Mouse (Mus musculus) G1E (cell line): Measurements from ENCODE around the gene Pi16. TPM values are rescaled to one million over a fixed set of nuclear protein-coding genes. Genes with fewer than 3 reads are reported as not detected.

ENCODE experiments used
- ATAC-seq: 2 replicates; pipeline ENCODE4 v1.8.0; 2016; ENCODE audit warnings: mild to moderate bottlenecking; ENCODE audit not compliant: insufficient number of reproducible peaks, poor library complexity, low FRiP score, severe bottlenecking; ENCODE audit errors: extremely low read depth
- DNase-seq: peaks from one replicate; pipeline ENCODE4 v3.0.0; 2012; ENCODE audit warnings: low spot score
- H3K27me3 ChIP-seq: 2 replicates; pipeline ENCODE4 v1.6.1; 2012; ENCODE audit warnings: mild to moderate bottlenecking, low read length, inconsistent platforms; ENCODE audit not compliant: insufficient read depth
- H3K36me3 ChIP-seq: replicated peaks from 2 replicates; pipeline ENCODE3; 2012; ENCODE audit warnings: mild to moderate bottlenecking, inconsistent platforms
- H3K4me1 ChIP-seq: 2 replicates; pipeline ENCODE4 v1.6.1; 2012; ENCODE audit warnings: low read depth, low read length, inconsistent platforms, mixed read lengths; ENCODE audit not compliant: insufficient read depth
- H3K4me3 ChIP-seq: 2 replicates; pipeline ENCODE4 v1.5.1; 2012; ENCODE audit warnings: low read depth, mild to moderate bottlenecking, inconsistent platforms, low read length, moderate library complexity, mixed read lengths
- H3K9me3 ChIP-seq: replicated peaks from 2 replicates; pipeline ENCODE4 v1.6.1; 2012; ENCODE audit warnings: inconsistent platforms
- CTCF ChIP-seq: IDR thresholded peaks from 2 replicates; pipeline ENCODE4 v1.5.1; 2012; ENCODE audit warnings: low read depth, low read length, inconsistent platforms, mixed read lengths
- GATA1 ChIP-seq: IDR thresholded peaks from 2 replicates; pipeline ENCODE4 v1.6.1; 2012; ENCODE audit warnings: borderline replicate concordance, low read length, inconsistent platforms, mixed read lengths
- GATA2 ChIP-seq: IDR thresholded peaks from 2 replicates; pipeline ENCODE4 v1.6.1; 2012; ENCODE audit warnings: low read depth, low read length, inconsistent platforms, borderline replicate concordance
- POLR2AphosphoS5 ChIP-seq: IDR thresholded peaks from 2 replicates; pipeline ENCODE4 v1.6.1; 2012; ENCODE audit warnings: low read depth, low read length, inconsistent platforms; ENCODE audit not compliant: insufficient replicate concordance
- TAL1 ChIP-seq: conservative IDR thresholded peaks from 2 replicates; pipeline ENCODE4 v1.6.1; 2012; ENCODE audit warnings: low read depth, low read length, inconsistent platforms, mixed read lengths
- polyA plus RNA-seq: library from polyadenylated mRNA; stranded (reverse); fragments of >175 nt; gene quantifications from 2 replicates; pipeline ENCODE4 v1.2.3, GENCODE M21; 2012
- total RNA-seq, 2 experiments: library from RNA; stranded (forward) in 1 of 2; stranded (reverse) in 1 of 2; fragments of 200-1000 nt in 1 of 2; fragments of >200 nt in 1 of 2; fragmentation: Nextera tagmentation in 1 of 2; gene quantifications; 2 replicates each; pipeline ENCODE4 v1.2.3; 2014 to 2017

The Pi16 gene
- total and polyA plus RNA-seq, 3 experiments = 2.5 to 7.5 (median 5.5) TPM

DNA sequence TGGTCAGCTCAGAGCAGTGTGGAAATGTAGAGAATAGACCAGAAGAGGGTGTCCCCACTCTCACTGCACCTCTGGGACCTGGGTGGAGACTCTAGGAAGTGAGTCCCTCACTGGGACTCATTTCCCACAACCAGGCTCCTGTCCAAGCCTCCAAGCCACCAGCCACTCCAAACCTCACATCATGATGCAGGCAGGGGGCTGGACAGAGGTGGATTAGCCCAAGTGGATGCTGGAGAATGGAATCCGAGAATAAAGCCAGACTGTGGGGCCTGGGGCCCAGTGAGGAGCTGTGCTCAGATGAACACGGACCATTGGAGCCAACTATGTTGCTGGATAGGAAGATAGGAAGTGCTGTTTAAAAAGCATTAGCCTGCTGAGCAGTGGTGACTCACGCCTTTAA is 589 bp upstream of the Pi16 start:
- TF ChIP-seq CTCF = no peak
- ATAC-seq = no peak

DNA sequence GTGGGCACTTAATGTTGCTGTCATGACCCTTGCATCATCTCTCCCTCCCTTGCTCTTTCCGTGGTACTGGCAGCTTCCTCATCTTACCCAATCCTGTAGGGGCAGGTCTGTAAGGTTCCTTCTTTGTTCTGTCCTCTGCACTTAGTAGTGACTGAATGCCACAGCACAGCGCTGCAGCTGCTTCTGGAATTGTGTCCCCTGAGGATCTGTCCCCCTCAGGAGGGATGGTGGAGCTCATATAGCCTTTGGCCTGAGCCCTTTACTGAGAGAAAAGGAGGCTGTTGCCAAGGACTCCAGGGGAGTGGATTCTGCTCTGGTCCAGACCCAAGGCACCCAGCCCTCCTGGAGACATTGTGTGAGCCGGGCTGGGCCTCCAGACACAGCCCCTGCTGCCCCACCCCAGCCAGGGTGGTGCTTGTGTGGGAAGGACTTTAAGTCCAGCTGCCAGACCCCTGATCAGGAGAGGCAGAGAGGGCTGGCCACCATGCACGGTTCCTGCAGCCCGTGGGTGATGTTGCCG is 1.3 kb downstream of the Pi16 start:
- Histone ChIP-seq H3K27me3 (peaks cover 21% of the 10 kb centered on the region), H3K4me3 (peak overlapping the region; percentile 71)

More for the DNA sequence above, 589 bp upstream of the Pi16 start:
- no peak for DNase-seq
- H3K9me3 ChIP-seq = peaks cover 2% of the 10 kb centered on the region
- H3K4me3 ChIP-seq = no peak overlapping the region
- H3K27me3 ChIP-seq = peaks cover 17% of the 10 kb centered on the region
- H3K36me3 ChIP-seq = peaks cover under 1% of the 10 kb centered on the region
- H3K4me1 ChIP-seq = peaks cover 58% of the 10 kb centered on the region

DNA sequence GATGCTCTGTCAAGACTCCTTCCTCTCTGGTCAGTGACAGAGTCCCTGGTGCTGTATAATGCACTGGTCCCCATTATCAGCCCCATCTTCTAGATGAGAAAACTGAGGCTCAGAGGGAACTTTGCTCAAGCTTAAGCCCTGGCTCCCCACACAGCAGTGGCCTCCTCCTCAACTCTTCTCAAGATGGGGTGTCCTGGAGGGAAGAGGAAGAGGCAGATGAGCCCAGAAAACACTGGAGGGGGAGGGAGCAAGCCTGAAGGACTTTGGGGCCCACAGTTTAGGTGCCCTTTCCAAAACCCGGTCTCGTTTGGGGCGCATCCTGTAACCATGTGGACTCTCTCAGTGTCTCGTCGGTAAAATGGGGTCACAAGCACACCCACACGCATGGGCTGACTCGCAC is 2.0 kb downstream of the Pi16 start:
- ATAC-seq (0 out of 2 replicates have a peak, but pooled peaks have one; percentile 9), DNase-seq (peak; percentile 45)
- peak overlapping the region; percentile 71 for H3K4me3 ChIP-seq
- TF ChIP-seq POLR2AphosphoS5 (no peak), TAL1 (no peak), GATA2 (no peak), GATA1 (no peak), CTCF (no peak)
- peaks cover 21% of the 10 kb centered on the region; the same call in 1 of the 2 replicates for H3K27me3 ChIP-seq
- peaks cover 10% of the 10 kb centered on the region for H3K36me3 ChIP-seq
- H3K4me1 ChIP-seq = peaks cover 80% of the 10 kb centered on the region
- H3K9me3 ChIP-seq = peaks cover 2% of the 10 kb centered on the region; the same call in 1 of the 2 replicates

More for the DNA sequence above, 1.3 kb downstream of the Pi16 start:
- no peak for ATAC-seq
- Histone ChIP-seq H3K9me3 (peaks cover 2% of the 10 kb centered on the region; the same call in 1 of the 2 replicates), H3K36me3 (peaks cover 10% of the 10 kb centered on the region), H3K4me1 (peaks cover 76% of the 10 kb centered on the region)
- TF ChIP-seq CTCF = no peak
- peak; percentile 40 for DNase-seq

DNA sequence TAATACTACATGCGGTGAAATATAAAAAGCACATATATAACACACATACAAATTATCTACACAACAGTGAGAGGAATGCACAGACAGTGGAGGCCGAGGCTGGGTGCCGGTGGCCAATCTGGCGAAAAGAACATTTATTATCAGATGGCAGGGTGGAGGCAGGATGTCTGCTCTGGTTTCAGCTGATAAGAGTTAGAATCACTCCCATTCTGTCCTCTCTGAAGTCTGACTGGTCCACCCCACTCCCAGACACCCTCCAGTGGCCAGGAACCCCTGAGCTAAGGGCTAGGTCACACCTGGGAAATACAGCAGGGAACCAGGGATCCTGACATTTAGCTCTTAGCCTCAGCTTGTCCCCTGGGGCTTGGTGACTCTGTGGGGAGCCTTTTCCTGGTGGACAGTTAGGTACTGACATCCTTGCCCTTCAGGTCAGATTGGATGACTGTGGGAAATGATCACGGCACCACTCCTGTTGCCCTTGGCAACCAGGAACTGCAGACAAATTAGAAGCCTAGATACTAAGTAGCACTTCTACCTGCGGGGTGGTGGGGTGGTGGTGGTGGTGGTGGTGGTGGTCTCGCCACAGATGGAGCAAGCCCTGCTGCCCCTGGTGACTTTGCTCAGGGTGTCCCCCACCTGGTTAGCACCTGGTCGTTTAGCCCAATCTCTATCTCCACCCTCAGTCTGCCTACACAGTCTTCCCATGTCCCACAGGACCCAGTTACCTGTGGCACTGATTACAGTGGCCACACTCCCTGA is 2.6 kb downstream of the Pi16 start:
- Histone ChIP-seq H3K9me3 (peaks cover 2% of the 10 kb centered on the region; the same call in 1 of the 2 replicates), H3K4me3 (peak overlapping the region; percentile 71; the same call in 1 of the 2 replicates), H3K27me3 (peaks cover 17% of the 10 kb centered on the region; the same call in 1 of the 2 replicates), H3K36me3 (peaks cover 10% of the 10 kb centered on the region), H3K4me1 (peaks cover 80% of the 10 kb centered on the region)
- ATAC-seq (peak; percentile 81), DNase-seq (peak; percentile 70)
- TF ChIP-seq POLR2AphosphoS5 = no peak
- peak; percentile 84 for TF ChIP-seq TAL1
- TF ChIP-seq GATA2 = peak; percentile 71; the same call in 1 of the 2 replicates
- TF ChIP-seq CTCF = no peak

DNA sequence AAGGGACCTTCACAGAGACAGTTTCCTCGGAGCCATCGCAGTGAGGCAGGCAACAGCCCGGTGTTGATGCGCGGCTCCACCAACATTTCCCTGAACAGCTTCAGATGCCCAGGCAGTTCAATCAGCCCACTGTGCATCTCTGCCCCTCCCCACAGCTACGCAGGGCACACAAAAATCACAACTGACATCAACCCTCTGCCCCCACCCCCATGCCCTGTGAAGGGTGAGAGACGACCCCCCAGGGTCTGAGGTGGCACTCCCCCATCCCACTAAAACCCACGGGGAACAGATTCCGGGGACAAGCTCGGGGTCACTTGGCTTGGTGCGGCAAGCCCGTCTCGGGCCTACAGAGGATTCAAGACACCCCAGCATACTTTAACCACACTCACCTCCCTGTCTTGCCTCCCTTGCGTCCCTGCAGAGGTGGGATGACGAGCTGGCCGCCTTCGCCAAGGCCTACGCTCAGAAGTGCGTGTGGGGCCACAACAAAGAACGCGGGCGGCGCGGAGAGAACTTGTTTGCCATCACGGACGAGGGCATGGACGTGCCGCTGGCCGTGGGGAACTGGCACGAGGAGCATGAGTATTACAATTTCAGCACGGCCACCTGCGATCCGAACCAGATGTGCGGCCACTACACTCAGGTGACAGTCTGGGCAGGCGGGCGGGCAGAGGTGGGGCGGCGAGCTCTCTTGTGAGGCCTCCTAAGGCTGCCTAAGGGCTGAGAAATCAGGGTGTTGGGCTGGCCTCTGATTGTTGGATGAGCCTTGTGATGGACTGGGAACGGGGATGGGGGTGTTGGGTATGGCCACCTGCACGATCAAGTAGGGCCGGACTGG is 4.5 kb downstream of the Pi16 start:
- ATAC-seq = no peak
- Histone ChIP-seq H3K9me3 (peaks cover 2% of the 10 kb centered on the region; the same call in 1 of the 2 replicates), H3K36me3 (peaks cover 24% of the 10 kb centered on the region), H3K4me1 (peaks cover 69% of the 10 kb centered on the region), H3K4me3 (peak overlapping the region; percentile 10; the same call in 1 of the 2 replicates), H3K27me3 (peaks cover 15% of the 10 kb centered on the region; the same call in 1 of the 2 replicates)
- TF ChIP-seq TAL1 (no peak), GATA2 (no peak), CTCF (no peak), GATA1 (no peak), POLR2AphosphoS5 (no peak)
- no peak for DNase-seq

DNA sequence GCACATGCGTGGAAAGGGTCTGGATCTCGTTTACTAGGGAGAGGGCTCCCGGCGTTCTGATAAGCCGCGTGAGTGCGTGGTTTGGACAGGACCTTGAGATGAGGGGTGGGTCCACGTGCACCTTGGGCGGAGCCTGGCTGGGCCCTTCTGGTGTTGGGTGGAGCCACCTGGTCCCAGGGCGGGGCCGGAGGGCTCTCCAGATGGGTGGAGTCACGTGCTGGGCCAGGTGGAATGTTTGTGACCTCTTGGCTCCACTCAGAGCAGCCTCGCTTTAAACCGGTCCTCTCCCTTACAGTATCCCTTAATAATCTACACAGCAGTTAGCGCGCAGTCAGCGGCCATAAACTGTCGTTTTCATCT is 5.1 kb downstream of the Pi16 start:
- H3K4me3 ChIP-seq = peak overlapping the region; percentile 10; the same call in 1 of the 2 replicates
- peaks cover 30% of the 10 kb centered on the region for H3K36me3 ChIP-seq
- TF ChIP-seq CTCF (no peak), TAL1 (no peak), POLR2AphosphoS5 (no peak), GATA1 (no peak), GATA2 (no peak)
- peaks cover 2% of the 10 kb centered on the region; the same call in 1 of the 2 replicates for H3K9me3 ChIP-seq
- peaks cover 15% of the 10 kb centered on the region; the same call in 1 of the 2 replicates for H3K27me3 ChIP-seq
- H3K4me1 ChIP-seq = peaks cover 68% of the 10 kb centered on the region
- DNase-seq (no peak), ATAC-seq (no peak)
